ENCODE assay signal across 7 mouse cellular contexts in genomic region chr1:77514325-77514962, GRCm38 (mm10). TPM values are rescaled to one million over a fixed set of nuclear protein-coding genes. Genes with fewer than 3 reads are reported as not detected.
DNase-seq lines count a peak whose midpoint lies in the region; ATAC-seq and TF ChIP-seq lines count a peak whose summit lies in the region.

No protein-coding gene starts in this region.

- no peaks in the 10 kb centered on the region for H3K36me3 ChIP-seq in hindbrain, embryonic 12.5 days
- H3K36me3 ChIP-seq in limb, embryonic 10.5 days, result peaks cover 16% of the 10 kb centered on the region
- no peaks in the 10 kb centered on the region for H3K36me3 ChIP-seq in stomach, embryonic 16.5 days (ENCODE audit: control insufficient read depth, insufficient read depth, low read length)

- ATAC-seq in Patski, result peak; percentile 8
- peak; percentile 38 for ATAC-seq in hindbrain, embryonic 12.5 days (ENCODE audit: low FRiP score)
- peak; percentile 0; the same call in 1 of the 2 replicates for ATAC-seq in megakaryocyte progenitor cell, adult 5-6 weeks (replicated peaks; ENCODE audit: poor library complexity)
- peak; percentile 19; the same call in 1 of the 2 replicates for ATAC-seq in stomach, embryonic 16.5 days (ENCODE audit: insufficient read depth, low FRiP score)

- POLR2A ChIA-PET in Patski (lab: Charles Lee), result interaction anchor here (0.5 to 0.7 kb wide), 3 partner anchors 11 to 177 kb away, joined by 3 to 4 read pairs (median 3); no protein-coding TSS in a partner anchor

- H3K9me3 ChIP-seq in hindbrain, embryonic 12.5 days (replicated peaks), result no peaks in the 10 kb centered on the region
- H3K9me3 ChIP-seq in limb, embryonic 10.5 days (replicated peaks), result no peaks in the 10 kb centered on the region
- no peaks in the 10 kb centered on the region for H3K9me3 ChIP-seq in stomach, embryonic 16.5 days (replicated peaks; ENCODE audit: control insufficient read depth, low read length)

- DNase-seq in Patski (ENCODE audit: low read depth, low spot score), result no peak
- DNase-seq in brain, adult 2 months (ENCODE audit: low read depth, low spot score), result peak; percentile 62
- peak; percentile 62 to 65 for DNase-seq in frontal cortex, postnatal 36 days (ENCODE audit: low spot score in 2 of 2)
- DNase-seq in limb, embryonic 10.5 days (ENCODE audit: low spot score), result peak; percentile 78

- no peaks in the 10 kb centered on the region for H3K27me3 ChIP-seq in Patski
- H3K27me3 ChIP-seq in hindbrain, embryonic 12.5 days, result peaks cover 4% of the 10 kb centered on the region
- H3K27me3 ChIP-seq in limb, embryonic 10.5 days (ENCODE audit: low read depth, poor library complexity, severe bottlenecking), result peaks cover 17% of the 10 kb centered on the region
- H3K27me3 ChIP-seq in stomach, embryonic 16.5 days (ENCODE audit: control insufficient read depth, insufficient read depth, low read length), result peaks cover 5% of the 10 kb centered on the region; the same call in 1 of the 2 replicates

- H3K4me3 ChIP-seq in hindbrain, embryonic 12.5 days, result peak overlapping the region; percentile 53
- peak overlapping the region; percentile 81 for H3K4me3 ChIP-seq in limb, embryonic 10.5 days
- H3K4me3 ChIP-seq in stomach, embryonic 16.5 days (replicated peaks; ENCODE audit: low read length), result peak overlapping the region; percentile 77

- CTCF ChIA-PET in Patski (lab: Charles Lee), result interaction anchor here (1.3 to 2.2 kb wide), 3 partner anchors 9 to 25 kb away, joined by 3 to 7 read pairs (median 3); no protein-coding TSS in a partner anchor

- under 1% methylated on average over 45 of the region's 45 CpGs for WGBS in hindbrain, embryonic 12.5 days
- under 1% methylated on average over 45 of the region's 45 CpGs for WGBS in limb, embryonic 10.5 days
- under 1% methylated on average over 45 of the region's 45 CpGs for WGBS in stomach, embryonic 16.5 days

- H3K27ac ChIP-seq in hindbrain, embryonic 12.5 days, result peak overlapping the region; percentile 87
- H3K27ac ChIP-seq in limb, embryonic 10.5 days, result peak overlapping the region; percentile 91
- H3K27ac ChIP-seq in stomach, embryonic 16.5 days (ENCODE audit: low read length), result peak overlapping the region; percentile 67

- peak overlapping the region; percentile 78 for H3K9ac ChIP-seq in hindbrain, embryonic 12.5 days
- peak overlapping the region; percentile 77 for H3K9ac ChIP-seq in stomach, embryonic 16.5 days (ENCODE audit: low read length)

- TF ChIP-seq CTCF in Patski (IDR thresholded peaks at IDR 0.05), result no peak

- in situ Hi-C loops in Patski (cut with MboI; ENCODE audit: low pct_unique_long_range_greater_than_20kb), result loop anchor here (5.0 to 25.0 kb wide), 7 partner anchors 97 to 1590 kb away; no protein-coding TSS in a partner anchor

- peak overlapping the region; percentile 93 for H3K4me2 ChIP-seq in hindbrain, embryonic 12.5 days (replicated peaks)
- peak overlapping the region; percentile 96 for H3K4me2 ChIP-seq in stomach, embryonic 16.5 days (ENCODE audit: low read depth, low read length)

- peaks cover 35% of the 10 kb centered on the region for H3K4me1 ChIP-seq in hindbrain, embryonic 12.5 days
- peaks cover 48% of the 10 kb centered on the region for H3K4me1 ChIP-seq in limb, embryonic 10.5 days
- H3K4me1 ChIP-seq in stomach, embryonic 16.5 days (ENCODE audit: control insufficient read depth, insufficient read depth, low read length), result peaks cover 21% of the 10 kb centered on the region; the same call in 1 of the 2 replicates

RNA-seq across cellular contexts. Expression of gene Epha4, which starts 0.4 kb away (rescaled TPM):
- 25.9 TPM for polyA plus RNA-seq in Patski (2021)
- polyA plus RNA-seq in hindbrain, embryonic 12.5 days (2016; fragmentation: Nextera tagmentation; extraction: Ambion mirVana), result 34.5 and 37.0 TPM in 2 replicates
- 24.9 and 44.3 TPM in 2 replicates for polyA plus RNA-seq in limb, embryonic 10.5 days (2016; fragmentation: Nextera tagmentation; extraction: Ambion mirVana)
- 0.07 TPM in 1 of 2 replicates, not detected in the other for total RNA-seq in megakaryocyte progenitor cell, adult 5-6 weeks (2015)
- 1.0 TPM in 1 of 2 replicates, not detected in the other for total RNA-seq in megakaryocyte progenitor cell, adult 5-6 weeks (2017)
- 11.8 and 12.0 TPM in 2 replicates for polyA plus RNA-seq in stomach, embryonic 16.5 days (2015; fragmentation: Nextera tagmentation; extraction: Ambion mirVana)
